Mouse (Mus musculus) liver, postnatal 0 days (tissue): Measurements from ENCODE around the gene Foxp4.

Experiments
- CTCF ChIP-seq: sonication (generic); IDR thresholded peaks from 2 replicates; pipeline ENCODE4 v1.5.1; 2016; ENCODE audit warnings: antibody characterized with exemption, low read depth
- EP300 ChIP-seq: IDR thresholded peaks from 2 replicates; pipeline ENCODE4 v1.6.1; 2016; ENCODE audit warnings: antibody characterized with exemption, low read depth, mild to moderate bottlenecking

- TF ChIP-seq CTCF (no peak), EP300 (no peak)
Measured at GRCm38 (mm10) chr17:47958046-47958790, 33.8 kb upstream of the Foxp4 start.
